9 mouse cellular contexts compared by ENCODE assay signal in genomic region chr12:102308457-102309011, GRCm38 (mm10). TPM values are rescaled to one million over a fixed set of nuclear protein-coding genes. Genes with fewer than 3 reads are reported as not detected.
DNase-seq lines count a peak whose midpoint lies in the region; ATAC-seq lines count a peak whose summit lies in the region.
"Had no signal": no experiment of that assay in that cellular context is flagged by ENCODE, and none has a peak within 500 bp of the region (broad histone marks: within the 10 kb centered on the region; RNA-seq: fewer than 3 reads in every experiment).

No protein-coding gene starts in this region.

- ATAC-seq in embryonic facial prominence, embryonic 12.5 days (ENCODE audit: insufficient number of reproducible peaks, insufficient read depth, low FRiP score, low TSS enrichment), result no peak
- ATAC-seq in activated CD4-positive, CD25-positive, alpha-beta regulatory T cell, adult 4 months, result peak; percentile 76
- no peak for ATAC-seq in liver, embryonic 13.5 days (ENCODE audit: low read depth)
- peak; percentile 73 for ATAC-seq in neural tube, embryonic 14.5 days (ENCODE audit: low read depth)

- H3K27me3 ChIP-seq in embryonic facial prominence, embryonic 12.5 days, result no peaks in the 10 kb centered on the region
- H3K27me3 ChIP-seq in embryonic facial prominence, embryonic 10.5 days (replicated peaks; ENCODE audit: low read depth, poor library complexity, severe bottlenecking), result no peaks in the 10 kb centered on the region
- H3K27me3 ChIP-seq in heart, embryonic 10.5 days (ENCODE audit: insufficient read depth, poor library complexity, severe bottlenecking), result no peaks in the 10 kb centered on the region
- H3K27me3 ChIP-seq in liver, embryonic 13.5 days, result no peaks in the 10 kb centered on the region
- H3K27me3 ChIP-seq in neural tube, embryonic 14.5 days (ENCODE audit: control insufficient read depth, insufficient read depth, low read length), result no peaks in the 10 kb centered on the region
- H3K27me3 ChIP-seq: CH12.LX had no signal

- no peak overlapping the region for H3K4me2 ChIP-seq in embryonic facial prominence, embryonic 12.5 days (replicated peaks)
- H3K4me2 ChIP-seq in liver, embryonic 13.5 days, result no peak overlapping the region
- H3K4me2 ChIP-seq in neural tube, embryonic 14.5 days (ENCODE audit: low read depth, low read length), result no peak overlapping the region

- peak overlapping the region; percentile 17; the same call in 1 of the 2 replicates for H3K27ac ChIP-seq in embryonic facial prominence, embryonic 12.5 days
- H3K27ac ChIP-seq in embryonic facial prominence, embryonic 10.5 days (replicated peaks), result no peak overlapping the region
- H3K27ac ChIP-seq in heart, embryonic 10.5 days, result peak overlapping the region; percentile 76
- H3K27ac ChIP-seq in liver, embryonic 13.5 days, result peak overlapping the region; percentile 13
- peak overlapping the region; percentile 2; the same call in 1 of the 2 replicates for H3K27ac ChIP-seq in neural tube, embryonic 14.5 days (ENCODE audit: low read depth, low read length)

- no peaks in the 10 kb centered on the region for H3K9me3 ChIP-seq in embryonic facial prominence, embryonic 12.5 days
- H3K9me3 ChIP-seq in embryonic facial prominence, embryonic 10.5 days, result no peaks in the 10 kb centered on the region
- no peaks in the 10 kb centered on the region for H3K9me3 ChIP-seq in heart, embryonic 10.5 days
- H3K9me3 ChIP-seq in liver, embryonic 13.5 days (replicated peaks), result no peaks in the 10 kb centered on the region
- H3K9me3 ChIP-seq in neural tube, embryonic 14.5 days (ENCODE audit: control insufficient read depth, low read length), result no peaks in the 10 kb centered on the region

- H3K4me3 ChIP-seq in embryonic facial prominence, embryonic 12.5 days, result no peak overlapping the region
- no peak overlapping the region for H3K4me3 ChIP-seq in embryonic facial prominence, embryonic 10.5 days
- H3K4me3 ChIP-seq in heart, embryonic 10.5 days, result no peak overlapping the region
- no peak overlapping the region for H3K4me3 ChIP-seq in liver, embryonic 13.5 days (replicated peaks)
- no peak overlapping the region for H3K4me3 ChIP-seq in neural tube, embryonic 14.5 days (ENCODE audit: low read depth, low read length)

- 70% methylated on average over 16 of the region's 16 CpGs for WGBS in embryonic facial prominence, embryonic 12.5 days
- WGBS in embryonic facial prominence, embryonic 10.5 days, result 80% methylated on average over 16 of the region's 16 CpGs
- 33% methylated on average over 16 of the region's 16 CpGs for whole genome bisulfite sequencing in heart, embryonic 10.5 days
- WGBS in liver, embryonic 13.5 days (ENCODE audit: insufficient replicate concordance), result 56% methylated on average over 16 of the region's 16 CpGs
- 45% methylated on average over 16 of the region's 16 CpGs for WGBS in neural tube, embryonic 14.5 days

- H3K4me1 ChIP-seq in embryonic facial prominence, embryonic 12.5 days, result peaks cover 22% of the 10 kb centered on the region
- H3K4me1 ChIP-seq in embryonic facial prominence, embryonic 10.5 days, result peaks cover 21% of the 10 kb centered on the region
- H3K4me1 ChIP-seq in heart, embryonic 10.5 days, result peaks cover 49% of the 10 kb centered on the region
- peaks cover 48% of the 10 kb centered on the region for H3K4me1 ChIP-seq in liver, embryonic 13.5 days (replicated peaks)
- H3K4me1 ChIP-seq in neural tube, embryonic 14.5 days (ENCODE audit: control insufficient read depth, insufficient read depth, low read length), result peaks cover 14% of the 10 kb centered on the region; the same call in 1 of the 2 replicates

- H3K36me3 ChIP-seq in embryonic facial prominence, embryonic 12.5 days, result no peaks in the 10 kb centered on the region
- no peaks in the 10 kb centered on the region for H3K36me3 ChIP-seq in embryonic facial prominence, embryonic 10.5 days (replicated peaks)
- peaks cover 5% of the 10 kb centered on the region; the same call in 1 of the 2 replicates for H3K36me3 ChIP-seq in heart, embryonic 10.5 days
- peaks cover 16% of the 10 kb centered on the region for H3K36me3 ChIP-seq in liver, embryonic 13.5 days
- no peaks in the 10 kb centered on the region for H3K36me3 ChIP-seq in neural tube, embryonic 14.5 days (ENCODE audit: control insufficient read depth, insufficient read depth, low read length)

- no peak for DNase-seq in embryonic facial prominence, embryonic 10.5 days (ENCODE audit: low spot score)
- DNase-seq in heart, embryonic 10.5 days (ENCODE audit: low spot score), result peak; percentile 79
- peak; percentile 81 for DNase-seq in kidney, postnatal 10 days
- no peak for DNase-seq in liver, embryonic 13.5 days
- no peak for DNase-seq in embryo, embryonic 9.5 days (ENCODE audit: extremely low spot score)

- no peak overlapping the region for H3K9ac ChIP-seq in embryonic facial prominence, embryonic 12.5 days
- H3K9ac ChIP-seq in liver, embryonic 13.5 days, result no peak overlapping the region
- no peak overlapping the region for H3K9ac ChIP-seq in neural tube, embryonic 14.5 days (replicated peaks; ENCODE audit: low read depth, low read length)

RNA-seq across cellular contexts. Expression of gene Rin3, which starts 25.7 kb away (rescaled TPM):
- 4.4 and 5.5 TPM in 2 replicates for polyA plus RNA-seq in embryonic facial prominence, embryonic 12.5 days (2016; fragmentation: Nextera tagmentation; extraction: Ambion mirVana)
- 3.8 and 4.0 TPM in 2 replicates for polyA plus RNA-seq in embryonic facial prominence, embryonic 10.5 days (2016; fragmentation: Nextera tagmentation; extraction: Ambion mirVana)
- 10 to 100 TPM; 41.7 to 60.6 TPM for polyA plus RNA-seq in activated CD4-positive, CD25-positive, alpha-beta regulatory T cell, adult 4 months (2017; shearing (Covaris generic))
- polyA plus RNA-seq in heart, embryonic 10.5 days (2016; fragmentation: Nextera tagmentation; extraction: Ambion mirVana), result 8.9 and 9.0 TPM in 2 replicates
- polyA plus RNA-seq in liver, embryonic 13.5 days (2015; fragmentation: Nextera tagmentation; extraction: Ambion mirVana), result 5.7 and 5.9 TPM in 2 replicates
- 0.95 and 3.3 TPM in 2 replicates for polyA plus RNA-seq in neural tube, embryonic 14.5 days (2014; fragmentation: Nextera tagmentation; extraction: Ambion mirVana)

Comparison
In these comparisons a context has a peak if more than half of its experiments do, and no peak if none do; other contexts are left out.
1. ATAC-seq: peak in activated CD4-positive, CD25-positive, alpha-beta regulatory T cell, adult 4 months (single experiment) and neural tube, embryonic 14.5 days (single experiment); none in embryonic facial prominence, embryonic 12.5 days (single experiment) and liver, embryonic 13.5 days (single experiment).
2. DNase-seq: peak in heart, embryonic 10.5 days (single experiment) and kidney, postnatal 10 days (single experiment); none in embryonic facial prominence, embryonic 10.5 days (single experiment), liver, embryonic 13.5 days (single experiment) and embryo, embryonic 9.5 days (single experiment).